Mouse (Mus musculus): ENCODE data around the gene Hoxb4.
A peak's percentile ranks its signal among the peaks of the same experiment; 100 is the strongest.

Hoxb4 gene

DNA sequence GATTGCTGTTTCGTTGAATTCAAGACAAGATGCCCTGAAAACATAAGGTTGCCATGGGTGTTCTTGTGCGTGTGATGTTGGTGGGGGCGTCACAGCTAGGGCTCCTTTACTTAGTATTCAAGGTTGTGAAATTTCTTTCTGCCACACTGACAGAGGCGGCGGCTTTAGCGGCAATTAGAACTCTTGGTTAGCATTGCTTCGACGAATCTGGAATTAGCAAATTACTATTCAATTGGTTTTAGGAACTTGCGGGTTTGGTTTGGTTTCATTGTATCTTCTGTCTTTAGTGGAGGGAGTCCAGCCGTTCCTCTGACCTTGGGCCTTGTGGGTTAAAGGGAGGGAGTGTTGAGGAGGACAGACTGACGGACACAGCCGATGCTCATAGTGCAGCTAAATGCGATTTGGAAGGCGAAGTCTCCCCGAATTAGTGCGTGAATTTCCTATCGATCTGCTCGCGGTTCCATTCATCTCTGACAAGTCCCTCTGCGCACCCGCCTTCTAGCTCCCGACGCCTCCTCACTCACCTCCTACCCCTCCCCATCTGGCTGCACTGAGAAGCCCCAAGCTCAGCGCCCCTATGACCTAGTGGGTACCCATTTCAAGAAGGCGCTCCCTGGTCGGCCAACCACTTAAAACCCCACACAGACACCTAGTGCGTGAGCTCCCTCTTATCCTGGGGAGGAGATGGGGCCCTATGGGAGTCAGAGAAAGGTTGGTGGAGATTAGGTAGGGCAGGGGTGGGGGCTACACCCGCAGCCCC lies at the start of gene Hoxb4:
Gene Hoxb4 (plus strand): TSS at position 660 of the 760 bp plus-strand sequence.
- no peak for DNase-seq (ENCODE audit: low spot score in 2 of 2)

DNA sequence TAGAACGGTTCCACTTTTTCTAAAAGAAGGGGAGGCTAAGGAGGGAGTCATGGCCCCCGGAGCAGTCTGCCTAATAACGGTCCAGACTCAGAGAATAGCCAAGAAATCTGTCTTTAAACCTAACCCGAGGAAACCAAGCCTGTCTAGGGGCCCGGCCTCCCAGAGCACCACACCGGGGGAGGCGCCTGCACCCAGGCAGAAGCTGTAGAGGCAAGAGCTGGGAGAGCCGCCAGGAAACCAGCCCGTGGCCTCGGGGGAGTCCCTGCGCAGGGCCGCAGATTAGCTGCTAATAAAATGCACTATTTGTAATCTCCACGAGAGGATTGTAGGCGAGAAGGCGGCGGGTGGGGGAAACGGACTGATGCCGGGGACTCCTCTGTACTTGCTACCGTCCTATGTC lies 48.2 kb upstream of the Hoxb4 start:
- peak in 1 of 2 experiments; percentile 40 for DNase-seq (ENCODE audit: low spot score in 2 of 2)

DNA sequence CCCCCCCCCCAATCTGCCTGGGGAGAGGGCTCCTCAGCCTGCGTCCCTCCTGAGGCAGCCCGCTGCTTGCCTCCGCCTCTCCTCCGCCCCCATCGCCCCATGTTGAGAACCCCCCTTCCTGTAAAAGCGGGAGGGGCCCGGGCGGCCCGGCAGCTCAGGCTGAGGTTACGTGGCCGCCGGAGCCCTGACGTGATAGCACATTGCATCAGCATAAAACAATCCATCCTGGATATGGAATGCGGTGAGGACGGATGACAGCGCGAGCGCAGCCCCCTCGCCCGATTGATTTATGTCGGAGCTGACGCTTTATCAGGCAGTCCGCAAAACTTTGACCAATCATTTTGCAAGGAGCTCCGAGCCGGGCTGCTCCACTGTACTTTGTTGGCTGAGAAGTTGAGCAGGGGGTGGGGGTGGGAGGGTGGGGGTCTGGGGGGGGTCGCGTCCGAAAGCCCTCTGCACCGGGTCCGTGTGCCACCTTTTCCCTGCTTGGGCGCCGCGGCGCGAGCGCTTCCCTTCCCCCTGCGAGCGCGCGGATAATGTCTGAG lies 47.0 kb upstream of the Hoxb4 start, which contains the start of gene Hoxb9:
Gene Hoxb9 (plus strand): TSS at position 462 of the 545 bp plus-strand sequence.
- no peak for DNase-seq (ENCODE audit: low spot score in 2 of 2)

DNA sequence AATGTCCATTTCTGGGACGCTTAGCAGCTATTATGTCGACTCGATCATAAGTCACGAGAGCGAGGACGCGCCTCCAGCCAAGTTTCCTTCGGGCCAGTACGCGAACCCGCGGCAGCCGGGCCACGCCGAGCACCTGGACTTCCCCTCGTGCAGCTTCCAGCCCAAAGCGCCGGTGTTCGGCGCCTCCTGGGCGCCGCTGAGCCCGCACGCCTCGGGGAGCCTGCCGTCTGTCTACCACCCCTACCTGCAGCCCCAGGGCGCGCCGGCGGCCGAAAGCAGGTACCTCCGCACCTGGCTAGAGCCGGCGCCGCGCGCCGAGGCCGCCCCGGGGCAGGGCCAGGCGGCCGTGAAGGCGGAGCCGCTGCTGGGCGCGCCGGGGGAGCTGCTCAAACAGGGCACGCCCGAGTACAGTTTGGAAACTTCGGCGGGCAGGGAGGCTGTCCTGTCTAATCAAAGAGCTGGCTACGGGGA lies 46.5 kb upstream of the Hoxb4 start:
- DNase-seq (ENCODE audit: low spot score in 2 of 2), result peak; percentile 59 to 63

DNA sequence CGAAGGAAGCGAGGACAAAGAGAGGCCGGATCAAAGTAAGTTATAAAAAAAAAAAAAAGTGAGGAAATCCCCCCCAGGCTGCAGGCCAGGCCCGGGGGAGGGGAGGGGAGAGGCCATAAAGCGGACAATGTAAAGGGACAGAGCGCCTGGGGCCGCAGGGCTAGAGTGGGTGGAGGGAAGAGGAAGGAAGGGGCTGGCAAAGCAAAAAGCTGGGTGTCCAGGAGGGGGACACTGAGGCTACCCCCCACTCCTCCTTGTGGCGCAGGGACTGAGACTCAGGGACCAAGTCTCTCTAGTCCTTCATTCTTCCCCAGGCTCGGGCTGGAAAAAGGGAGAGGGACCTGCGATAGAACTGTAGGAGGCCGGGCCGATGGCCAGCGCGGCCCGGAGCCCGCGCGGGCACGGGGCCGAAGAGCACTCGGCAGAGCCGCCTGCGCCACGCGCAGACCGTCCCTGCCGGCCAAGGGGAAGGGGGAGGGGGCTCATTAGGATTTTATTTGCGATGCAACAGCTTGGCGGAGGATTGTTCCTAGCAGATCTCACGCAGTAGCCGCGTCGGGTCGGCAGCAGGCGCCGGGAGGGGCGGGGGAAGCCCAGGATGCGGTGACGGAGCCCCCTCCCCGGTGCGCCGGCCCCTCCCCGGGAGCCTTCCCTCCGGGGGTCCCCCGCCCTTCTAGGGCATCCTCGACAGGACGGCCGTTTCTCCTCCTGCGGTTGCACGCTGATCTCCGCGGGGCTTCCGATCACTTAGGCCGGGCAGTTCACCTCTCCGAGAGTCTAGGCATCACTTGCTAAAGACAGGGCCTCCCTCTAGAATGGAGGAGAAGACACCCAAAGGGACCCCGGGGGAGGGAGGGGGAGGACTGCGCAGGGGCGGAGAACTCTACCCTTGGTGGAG lies 45.8 kb upstream of the Hoxb4 start:
- DNase-seq (ENCODE audit: low spot score in 2 of 2), result no peak

DNA sequence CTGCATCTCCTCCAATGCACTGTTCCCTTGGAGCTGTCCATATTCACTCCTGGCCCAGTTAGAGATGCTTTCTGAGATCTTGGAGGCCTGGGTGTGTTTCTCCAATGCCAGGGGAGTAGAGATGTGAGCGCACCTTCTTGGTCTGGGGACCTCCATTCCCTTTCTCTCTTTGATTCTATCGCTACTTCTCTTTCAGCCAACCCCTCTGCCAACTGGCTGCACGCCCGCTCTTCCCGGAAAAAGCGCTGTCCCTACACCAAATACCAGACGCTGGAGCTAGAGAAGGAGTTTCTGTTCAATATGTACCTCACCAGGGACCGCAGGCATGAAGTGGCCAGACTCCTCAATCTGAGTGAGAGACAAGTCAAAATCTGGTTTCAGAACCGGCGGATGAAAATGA lies 43.6 kb upstream of the Hoxb4 start:
- DNase-seq (ENCODE audit: low spot score in 2 of 2), result no peak

DNA sequence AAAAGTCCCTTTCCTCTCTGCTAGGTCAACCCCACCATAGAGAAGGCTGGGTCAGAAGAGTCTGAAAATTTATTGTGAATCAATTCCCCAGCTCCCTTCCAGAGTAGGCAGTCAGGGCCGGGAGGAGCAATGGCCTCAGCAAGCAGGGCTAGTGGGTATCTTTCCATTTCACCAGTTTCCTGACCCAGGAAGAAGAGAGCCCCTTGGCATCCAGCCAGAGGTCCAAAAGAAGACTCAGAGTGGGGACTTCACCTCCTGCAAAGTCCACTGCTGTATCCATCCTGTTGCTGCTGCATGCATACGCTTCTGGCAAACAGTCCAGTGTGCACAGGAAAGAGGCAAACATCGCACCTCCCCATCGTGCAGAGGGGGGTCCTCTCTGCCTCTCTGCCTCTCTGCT lies 42.2 kb upstream of the Hoxb4 start:
- no peak for DNase-seq (ENCODE audit: low spot score in 2 of 2)

DNA sequence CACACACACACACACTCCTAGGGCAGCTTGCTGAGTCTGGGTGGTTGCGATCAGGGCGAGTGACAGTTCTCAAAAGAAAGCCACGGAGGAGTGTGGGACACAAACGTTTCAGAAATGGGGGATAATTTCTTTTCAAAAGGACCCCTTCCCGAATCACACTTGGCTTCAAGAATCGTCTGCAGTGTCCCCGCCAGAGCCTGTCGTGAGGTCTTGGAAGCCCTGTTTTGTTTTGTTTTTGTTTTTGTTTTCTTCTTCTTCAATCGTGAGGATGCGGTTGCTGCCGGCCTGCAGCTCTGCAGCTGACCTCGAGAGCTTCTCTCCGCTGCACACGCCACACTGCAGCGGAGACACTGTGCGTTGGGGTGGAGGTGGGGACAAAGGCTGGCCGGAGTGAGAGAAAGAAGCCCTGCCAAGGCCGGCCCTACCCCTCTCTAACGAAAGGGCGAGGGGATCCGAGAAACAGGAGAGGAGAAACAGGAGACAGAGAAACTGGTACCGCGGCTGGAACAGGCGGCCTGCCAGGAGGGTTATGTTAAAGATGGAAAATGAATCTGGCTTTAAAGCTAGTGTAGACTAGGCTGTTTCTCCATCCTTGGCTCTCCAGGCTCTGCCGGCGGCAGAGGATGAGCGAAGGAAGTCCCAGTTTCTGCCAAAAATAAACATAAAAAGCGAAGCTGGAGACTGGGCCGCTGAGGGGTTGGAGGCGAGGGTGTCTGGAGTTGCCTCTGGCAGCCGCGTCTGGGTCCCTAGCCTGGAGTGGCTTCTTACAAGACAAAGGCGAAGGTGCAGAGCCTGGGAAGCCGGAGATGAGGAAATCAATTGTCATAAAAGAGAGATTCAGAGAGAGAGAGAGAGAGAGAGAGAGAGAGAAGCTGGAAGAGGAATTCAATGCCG lies 40.7 kb upstream of the Hoxb4 start:
- no peak for DNase-seq (ENCODE audit: low spot score in 2 of 2)

DNA sequence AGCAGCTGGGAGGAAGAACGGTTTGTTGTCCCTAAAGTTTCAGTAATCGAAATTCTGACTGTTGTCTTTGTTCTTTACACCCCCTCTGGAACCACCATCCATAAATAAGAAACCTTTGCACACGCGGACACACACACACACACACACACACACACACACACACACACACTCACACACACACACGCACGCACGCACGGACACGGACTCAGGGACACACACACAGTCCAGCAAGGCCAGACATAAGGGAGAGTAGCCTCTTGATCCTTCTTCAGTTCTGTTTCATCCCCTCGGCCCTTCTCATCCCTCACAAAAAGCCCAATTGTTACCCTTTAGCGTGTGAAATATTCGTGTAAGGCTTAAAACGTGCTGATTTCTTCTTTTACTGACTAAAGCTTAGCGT lies 39.7 kb upstream of the Hoxb4 start:
- no peak for DNase-seq (ENCODE audit: low spot score in 2 of 2)

DNA sequence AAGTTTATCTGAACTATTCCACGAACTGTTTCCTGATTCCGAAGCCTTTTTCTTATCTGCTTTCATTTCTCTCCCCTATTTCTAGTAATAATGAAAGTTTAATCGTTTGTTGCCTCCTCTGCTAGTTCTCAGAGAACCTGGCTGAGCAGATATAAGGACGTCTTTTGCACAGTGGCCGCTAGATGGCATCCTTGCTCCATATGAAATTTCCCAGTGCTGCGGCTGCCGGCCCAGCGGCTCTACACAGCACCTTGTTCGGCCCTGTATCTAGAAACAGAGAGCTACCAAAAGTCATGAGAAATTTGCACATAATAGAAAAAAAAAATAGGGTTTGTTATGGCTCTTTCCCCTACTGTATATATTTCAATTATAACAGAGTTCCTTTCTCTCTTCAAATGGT lies 39.3 kb upstream of the Hoxb4 start:
- DNase-seq (ENCODE audit: low spot score in 2 of 2), result peak; percentile 80 to 87

DNA sequence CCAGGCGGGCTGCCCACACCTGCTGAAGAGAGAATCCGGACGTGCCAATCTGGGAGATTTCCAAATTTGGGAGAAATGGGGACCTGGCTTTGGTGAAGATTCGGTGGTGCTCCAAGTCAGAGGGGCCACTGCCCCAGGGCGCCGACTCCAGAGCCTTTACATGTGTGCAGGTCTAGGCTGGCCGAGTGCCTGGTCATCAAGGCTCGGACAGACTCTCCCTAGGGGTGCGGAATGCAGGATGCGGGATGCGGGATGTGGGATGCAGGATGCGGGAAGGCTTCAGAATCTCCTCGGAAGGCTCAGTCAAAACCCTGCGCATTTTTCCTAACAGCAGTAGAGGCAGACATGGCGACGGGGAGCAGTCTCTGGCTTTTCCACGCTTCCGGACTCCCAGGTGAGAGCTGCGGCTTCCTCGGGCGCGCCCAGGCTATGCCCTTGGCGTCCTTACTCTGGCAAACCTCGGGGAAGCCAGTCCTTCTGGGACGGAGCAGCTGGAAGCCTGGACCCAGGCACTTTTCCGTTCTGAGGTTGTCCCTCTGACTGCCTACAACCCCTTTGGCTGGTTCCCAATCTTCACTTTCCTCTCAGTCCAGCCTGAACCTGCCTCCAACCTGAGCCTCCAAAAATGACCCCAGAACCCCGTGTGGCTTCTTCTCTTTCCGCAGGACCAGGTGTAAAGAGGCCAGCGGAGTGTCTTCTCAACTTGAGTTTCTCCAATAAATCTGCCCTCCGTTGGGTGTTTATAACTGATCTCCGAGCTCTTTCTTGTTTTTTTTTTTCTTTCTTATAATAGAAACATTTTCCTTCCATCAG lies 38.4 kb upstream of the Hoxb4 start:
- DNase-seq (ENCODE audit: low spot score in 2 of 2), result no peak

DNA sequence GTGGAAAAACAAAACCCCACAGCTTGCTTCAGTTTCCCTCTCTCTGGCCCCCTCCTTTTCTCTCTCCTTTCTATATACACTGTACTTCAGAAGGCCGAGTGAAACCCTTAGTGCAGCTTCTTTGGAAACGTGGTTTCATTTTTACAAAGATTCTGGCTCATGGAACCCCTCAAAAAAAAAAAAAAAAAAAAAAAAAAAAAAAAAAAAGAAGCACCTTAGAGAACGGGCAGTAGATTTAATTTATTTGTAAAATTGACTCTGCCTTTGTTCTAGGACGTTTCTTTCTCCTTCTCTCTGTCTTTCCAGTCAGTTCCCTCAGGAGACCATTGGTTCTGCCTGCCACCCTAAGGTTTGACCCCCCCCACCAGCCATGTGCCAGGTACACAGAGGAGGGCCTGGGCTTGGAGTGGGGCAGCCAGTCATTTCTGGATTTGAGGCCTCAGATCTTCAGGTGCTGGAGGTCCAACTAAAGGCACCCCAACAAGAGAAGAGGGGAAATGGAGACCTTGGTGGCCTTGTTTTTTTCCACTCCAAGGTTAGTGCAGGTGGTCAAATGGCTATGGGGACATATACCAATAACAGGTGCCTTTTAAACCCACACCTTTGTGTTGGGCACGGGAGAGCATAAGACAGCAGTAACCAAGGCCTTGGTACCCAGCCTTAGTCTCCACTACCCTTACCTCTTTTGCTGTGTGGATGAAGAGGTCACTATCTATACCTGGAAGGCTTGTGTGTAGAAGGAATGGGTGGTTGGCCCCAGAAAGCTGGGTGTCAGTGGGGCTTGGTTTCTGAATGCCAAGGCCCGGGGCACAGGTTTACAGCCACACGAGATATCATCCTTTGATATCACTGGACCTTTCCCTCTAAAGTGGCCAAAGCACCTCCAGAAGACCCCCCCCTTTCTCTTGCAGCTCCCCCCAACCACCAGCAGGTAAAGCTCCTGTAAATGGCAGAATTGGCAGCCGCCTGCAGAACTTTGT lies 37.4 kb upstream of the Hoxb4 start:
- DNase-seq (ENCODE audit: low spot score in 2 of 2), result no peak

DNA sequence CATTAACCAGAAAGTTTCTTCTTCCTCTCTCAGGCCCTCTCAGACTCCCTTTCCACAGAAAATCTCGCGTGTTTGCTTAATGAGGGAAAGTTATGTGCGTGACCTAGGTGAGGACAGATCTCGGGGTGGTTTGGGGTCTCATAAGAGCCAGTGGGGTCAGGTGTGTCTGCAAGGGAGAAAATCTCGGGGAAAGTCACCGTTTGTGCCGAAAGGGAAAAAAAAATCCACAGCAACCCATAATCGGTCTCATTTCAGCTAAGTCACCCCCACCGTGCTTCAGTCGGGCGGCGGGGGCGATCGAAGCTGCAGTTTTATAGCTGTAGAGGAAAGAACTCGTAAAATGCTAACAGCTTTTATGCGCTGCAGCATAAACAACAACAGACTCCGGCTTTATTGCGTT lies 36.7 kb upstream of the Hoxb4 start:
- DNase-seq (ENCODE audit: low spot score in 2 of 2), result no peak

DNA sequence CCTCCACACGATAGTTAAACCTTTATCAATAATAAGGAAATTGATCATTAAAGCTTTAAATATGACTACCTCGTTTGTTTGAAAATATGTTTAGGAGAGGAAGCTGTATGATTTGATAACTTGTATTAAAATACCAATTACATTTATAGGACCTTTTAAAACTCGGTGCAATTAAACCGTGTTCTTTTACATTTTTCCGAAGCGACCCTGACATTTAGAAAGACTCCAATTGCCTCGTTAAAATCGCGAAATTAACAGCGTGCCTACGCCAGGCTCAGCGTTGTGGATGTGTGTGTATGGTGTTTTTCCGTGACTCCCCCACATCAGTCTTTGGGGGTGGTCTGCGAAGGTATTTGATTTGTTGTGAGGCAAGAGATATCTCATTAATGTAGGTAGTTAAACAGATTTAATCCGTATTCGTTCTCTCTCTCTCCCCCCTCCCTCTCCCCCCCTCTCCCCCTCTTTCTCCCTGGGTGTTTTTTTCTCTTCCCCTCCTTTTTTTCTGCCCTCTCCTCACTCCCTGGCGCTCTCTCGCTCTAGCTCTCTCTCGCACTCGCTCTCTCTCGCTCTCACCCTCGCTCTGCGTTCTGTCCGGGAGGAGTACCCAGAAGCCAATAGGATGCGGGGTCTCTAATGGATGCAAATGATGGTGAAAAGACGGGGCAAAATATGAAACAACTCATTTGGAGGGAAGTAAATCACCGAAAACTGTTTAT lies 36.1 kb upstream of the Hoxb4 start, which contains the start of gene Hoxb8:
Gene Hoxb8 (plus strand): TSS at position 51 of the 716 bp plus-strand sequence.
- no peak for DNase-seq (ENCODE audit: low spot score in 2 of 2)

DNA sequence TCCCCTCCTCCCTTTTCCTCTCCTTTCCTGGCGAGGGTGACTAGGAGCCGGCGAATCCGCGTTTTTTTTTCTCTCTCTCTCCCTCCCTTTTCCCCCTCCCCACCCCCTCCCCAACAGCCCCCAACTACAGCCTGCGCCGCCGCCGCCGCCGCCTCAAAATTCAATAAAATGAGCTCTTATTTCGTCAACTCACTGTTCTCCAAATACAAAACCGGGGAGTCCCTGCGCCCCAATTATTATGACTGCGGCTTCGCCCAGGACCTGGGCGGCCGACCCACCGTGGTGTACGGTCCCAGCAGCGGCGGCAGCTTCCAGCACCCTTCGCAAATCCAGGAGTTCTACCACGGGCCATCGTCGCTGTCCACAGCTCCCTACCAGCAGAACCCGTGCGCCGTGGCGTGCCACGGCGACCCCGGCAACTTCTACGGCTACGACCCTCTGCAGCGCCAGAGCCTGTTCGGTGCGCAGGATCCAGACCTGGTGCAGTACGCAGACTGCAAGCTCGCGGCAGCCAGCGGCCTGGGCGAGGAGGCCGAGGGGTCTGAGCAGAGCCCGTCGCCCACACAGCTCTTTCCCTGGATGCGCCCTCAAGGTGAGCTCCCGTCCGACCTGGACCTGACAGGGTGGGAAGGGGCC lies 35.2 kb upstream of the Hoxb4 start:
- DNase-seq (ENCODE audit: low spot score in 2 of 2), result no peak

DNA sequence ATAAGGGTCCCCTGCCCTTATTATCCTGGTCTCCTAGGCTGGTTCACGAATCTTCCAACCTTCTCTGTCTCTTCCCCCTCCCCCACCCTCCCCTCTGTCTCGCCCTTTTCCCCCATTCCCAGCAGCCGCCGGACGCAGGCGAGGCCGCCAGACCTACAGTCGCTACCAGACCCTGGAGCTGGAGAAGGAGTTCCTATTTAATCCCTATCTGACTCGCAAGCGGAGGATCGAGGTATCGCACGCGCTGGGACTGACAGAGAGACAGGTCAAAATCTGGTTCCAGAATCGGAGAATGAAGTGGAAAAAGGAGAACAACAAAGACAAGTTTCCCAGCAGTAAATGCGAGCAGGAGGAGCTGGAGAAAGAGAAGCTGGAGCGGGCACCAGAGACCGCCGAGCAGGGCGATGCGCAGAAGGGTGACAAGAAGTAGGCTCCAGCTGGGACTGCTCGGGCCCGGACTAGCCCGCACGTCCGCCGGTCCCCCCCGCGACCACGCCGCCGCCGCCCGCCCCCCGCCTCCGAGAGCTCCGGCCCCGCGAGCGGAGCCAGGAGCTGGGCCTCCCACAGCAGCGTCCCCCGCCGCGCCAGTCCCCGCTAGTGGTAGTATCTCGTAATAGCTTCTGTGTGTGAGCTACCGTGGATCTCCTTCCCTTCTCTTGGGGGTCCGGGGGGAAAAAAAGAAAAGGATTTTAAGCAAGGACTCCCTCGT lies 33.9 kb upstream of the Hoxb4 start:
- no peak for DNase-seq (ENCODE audit: low spot score in 2 of 2)
